Mouse (Mus musculus): ENCODE results near the gene Rpl39.

GRCm38 (mm10) chrX:37120212-37120611 lies 35.0 kb upstream of the Rpl39 start:
- TF ChIP-seq CTCF (conservative IDR thresholded peaks at IDR 0.05; ENCODE audit: insufficient read depth, insufficient read length, low read depth, low read length) (no peak), POLR2A (IDR thresholded peaks at IDR 0.05; ENCODE audit: low read depth, low read length) (no peak)

Data from kidney, adult 2 months (tissue).